Mouse (Mus musculus): ENCODE measurements at regions not wholly inside any gene's neighbourhood (a gene's known extent, or its start where the extent isn't known, plus 50 kb on each side); places are given as distances from the start of the nearest gene placed in this dataset.

- ATAC-seq (ENCODE audit: insufficient read depth): no peak
- no peaks in the 10 kb centered on the region for H3K27me3 ChIP-seq
- H3K9me3 ChIP-seq (replicated peaks): no peaks in the 10 kb centered on the region
- H3K4me2 ChIP-seq: no peak overlapping the region
- H3K36me3 ChIP-seq (replicated peaks): no peaks in the 10 kb centered on the region
- no peak overlapping the region for H3K27ac ChIP-seq (replicated peaks)
- H3K4me1 ChIP-seq (replicated peaks): no peaks in the 10 kb centered on the region
- H3K4me3 ChIP-seq (replicated peaks): no peak overlapping the region
- H3K9ac ChIP-seq: no peak overlapping the region
- WGBS (ENCODE audit: insufficient replicate concordance): 57% methylated on average over 4 of the region's 4 CpGs
These were observed 605.4 kb upstream of the Nr5a2 start for GRCm38 (mm10) chr1:137565573-137566048.

DNA sequence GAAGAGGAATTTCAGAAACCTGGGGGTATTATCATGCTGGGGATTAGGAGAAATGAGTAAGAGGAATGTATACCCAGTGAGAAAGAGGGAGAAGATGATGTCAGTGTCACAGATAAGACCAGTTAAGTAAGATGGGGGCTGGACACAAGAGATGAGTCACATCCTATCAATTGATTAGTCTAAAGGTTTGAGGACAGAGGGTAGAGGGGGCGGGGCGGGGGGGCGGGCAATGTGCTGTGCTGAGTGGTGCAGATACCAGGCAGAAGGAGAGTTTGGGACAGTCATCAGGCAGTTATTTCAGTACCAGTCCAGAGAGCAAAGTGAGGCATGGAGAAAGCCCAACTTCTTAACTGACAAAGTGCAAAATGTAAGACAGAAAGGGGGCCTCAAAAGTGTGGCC lies 601.4 kb upstream of the Nr5a2 start:
- Histone ChIP-seq H3K4me2 (no peak overlapping the region), H3K4me1 (replicated peaks) (no peaks in the 10 kb centered on the region), H3K9ac (no peak overlapping the region), H3K27me3 (no peaks in the 10 kb centered on the region), H3K4me3 (replicated peaks) (no peak overlapping the region), H3K36me3 (replicated peaks) (no peaks in the 10 kb centered on the region), H3K9me3 (replicated peaks) (no peaks in the 10 kb centered on the region), H3K27ac (replicated peaks) (no peak overlapping the region)
- ATAC-seq (ENCODE audit: insufficient read depth): no peak
- 58% methylated on average over 3 of the region's 3 CpGs for WGBS (ENCODE audit: insufficient replicate concordance)

DNA sequence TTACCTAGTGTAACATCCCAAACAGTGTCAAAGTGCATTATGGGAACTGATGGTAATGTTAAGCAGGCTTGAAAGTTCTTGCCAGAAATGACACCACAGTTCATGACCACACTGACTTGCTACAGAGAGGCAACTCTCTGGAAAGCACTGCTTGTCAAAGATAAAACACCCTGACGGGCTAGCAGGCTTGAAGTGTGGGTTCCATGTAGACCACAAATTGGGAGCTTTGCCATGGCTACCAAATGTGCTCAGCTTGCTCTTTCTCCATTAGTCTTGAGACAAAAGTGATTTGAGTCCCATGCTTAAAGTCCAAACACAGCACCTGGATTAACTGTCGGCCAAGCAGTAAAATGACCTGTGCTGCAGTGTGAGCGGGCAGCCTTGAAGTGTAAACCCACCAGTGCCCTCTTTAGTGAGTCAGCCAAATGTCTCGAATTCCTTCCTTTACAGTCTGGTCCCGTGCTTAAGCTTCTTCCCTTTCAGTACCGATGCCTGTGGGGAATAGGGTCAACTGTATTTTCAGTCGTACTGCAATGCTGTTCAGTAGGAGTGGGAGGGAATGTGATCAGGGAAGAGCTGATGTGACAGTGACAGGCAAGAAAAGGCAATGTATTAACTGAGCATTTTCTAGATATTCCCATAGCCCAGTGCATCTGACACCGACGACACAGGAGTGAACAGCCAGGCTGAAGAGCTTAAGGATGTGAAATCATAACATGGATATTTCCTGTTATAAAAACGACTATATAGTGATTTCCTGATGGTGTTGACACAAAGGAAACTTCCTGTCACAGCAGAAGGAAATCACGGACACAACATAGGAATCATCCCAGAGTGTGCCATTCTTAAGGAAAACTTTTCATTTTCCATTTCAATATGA lies 600.4 kb upstream of the Nr5a2 start:
- H3K27me3 ChIP-seq: no peaks in the 10 kb centered on the region
- H3K9me3 ChIP-seq (replicated peaks): no peaks in the 10 kb centered on the region
- H3K36me3 ChIP-seq (replicated peaks): no peaks in the 10 kb centered on the region
- no peak overlapping the region for H3K9ac ChIP-seq
- no peaks in the 10 kb centered on the region for H3K4me1 ChIP-seq (replicated peaks)
- H3K27ac ChIP-seq (replicated peaks): no peak overlapping the region
- no peak overlapping the region for H3K4me3 ChIP-seq (replicated peaks)
- ATAC-seq (ENCODE audit: insufficient read depth): 0 out of 2 replicates have a peak, but pooled peaks have one; percentile 9
- WGBS (ENCODE audit: insufficient replicate concordance): 32% methylated on average over 11 of the region's 11 CpGs
- no peak overlapping the region for H3K4me2 ChIP-seq

GRCm38 (mm10) chr1:137549659-137550058 lies 589.4 kb upstream of the Nr5a2 start:
- Histone ChIP-seq H3K4me3 (replicated peaks) (no peak overlapping the region), H3K4me2 (no peak overlapping the region), H3K9ac (no peak overlapping the region), H3K4me1 (replicated peaks) (no peaks in the 10 kb centered on the region), H3K27ac (replicated peaks) (no peak overlapping the region), H3K27me3 (no peaks in the 10 kb centered on the region), H3K9me3 (replicated peaks) (no peaks in the 10 kb centered on the region), H3K36me3 (replicated peaks) (no peaks in the 10 kb centered on the region)
- WGBS (ENCODE audit: insufficient replicate concordance): 28% methylated on average over 1 of the region's 1 CpGs
- no peak for ATAC-seq (ENCODE audit: insufficient read depth)

- no peak for ATAC-seq (ENCODE audit: insufficient read depth)
- Histone ChIP-seq H3K27me3 (no peaks in the 10 kb centered on the region), H3K27ac (replicated peaks) (no peak overlapping the region), H3K36me3 (replicated peaks) (no peaks in the 10 kb centered on the region), H3K4me3 (replicated peaks) (no peak overlapping the region), H3K4me2 (no peak overlapping the region), H3K9me3 (replicated peaks) (no peaks in the 10 kb centered on the region), H3K4me1 (replicated peaks) (no peaks in the 10 kb centered on the region), H3K9ac (no peak overlapping the region)
These were observed 585.4 kb upstream of the Nr5a2 start for GRCm38 (mm10) chr1:137545666-137546065.

- no peak for ATAC-seq (ENCODE audit: insufficient read depth)
- no peak overlapping the region for H3K4me3 ChIP-seq (replicated peaks)
- no peaks in the 10 kb centered on the region for H3K36me3 ChIP-seq (replicated peaks)
- no peak overlapping the region for H3K9ac ChIP-seq
- H3K4me1 ChIP-seq (replicated peaks): no peaks in the 10 kb centered on the region
- WGBS (ENCODE audit: insufficient replicate concordance): 58% methylated on average over 3 of the region's 3 CpGs
- H3K27ac ChIP-seq (replicated peaks): no peak overlapping the region
- no peaks in the 10 kb centered on the region for H3K9me3 ChIP-seq (replicated peaks)
- H3K4me2 ChIP-seq: no peak overlapping the region
- no peaks in the 10 kb centered on the region for H3K27me3 ChIP-seq
These were observed 583.6 kb upstream of the Nr5a2 start for GRCm38 (mm10) chr1:137543828-137544227.

DNA sequence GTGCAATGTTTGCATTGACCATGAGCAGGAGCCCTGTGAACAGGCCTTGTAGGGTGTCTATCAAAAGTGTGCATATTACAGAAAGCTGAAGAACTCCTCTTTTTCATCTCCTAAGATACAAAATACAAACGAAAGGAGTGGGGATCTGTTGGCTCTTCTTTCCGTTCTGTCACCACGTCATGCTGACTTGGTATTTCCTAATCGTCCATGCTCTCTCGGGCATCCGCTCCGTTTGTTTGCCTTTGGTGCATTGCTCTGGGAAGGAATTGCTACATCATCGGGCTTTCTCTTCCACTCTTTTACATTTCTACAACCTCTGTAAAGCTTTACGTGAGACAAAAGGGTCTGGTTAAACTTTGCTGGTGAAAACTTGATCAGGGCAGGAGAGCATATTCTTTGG lies 581.2 kb upstream of the Nr5a2 start:
- Histone ChIP-seq H3K4me3 (replicated peaks) (no peak overlapping the region), H3K27me3 (no peaks in the 10 kb centered on the region), H3K36me3 (replicated peaks) (no peaks in the 10 kb centered on the region), H3K4me2 (no peak overlapping the region), H3K9me3 (replicated peaks) (no peaks in the 10 kb centered on the region), H3K9ac (no peak overlapping the region), H3K27ac (replicated peaks) (no peak overlapping the region), H3K4me1 (replicated peaks) (no peaks in the 10 kb centered on the region)
- ATAC-seq (ENCODE audit: insufficient read depth): no peak
- WGBS (ENCODE audit: insufficient replicate concordance): 61% methylated on average over 9 of the region's 9 CpGs

DNA sequence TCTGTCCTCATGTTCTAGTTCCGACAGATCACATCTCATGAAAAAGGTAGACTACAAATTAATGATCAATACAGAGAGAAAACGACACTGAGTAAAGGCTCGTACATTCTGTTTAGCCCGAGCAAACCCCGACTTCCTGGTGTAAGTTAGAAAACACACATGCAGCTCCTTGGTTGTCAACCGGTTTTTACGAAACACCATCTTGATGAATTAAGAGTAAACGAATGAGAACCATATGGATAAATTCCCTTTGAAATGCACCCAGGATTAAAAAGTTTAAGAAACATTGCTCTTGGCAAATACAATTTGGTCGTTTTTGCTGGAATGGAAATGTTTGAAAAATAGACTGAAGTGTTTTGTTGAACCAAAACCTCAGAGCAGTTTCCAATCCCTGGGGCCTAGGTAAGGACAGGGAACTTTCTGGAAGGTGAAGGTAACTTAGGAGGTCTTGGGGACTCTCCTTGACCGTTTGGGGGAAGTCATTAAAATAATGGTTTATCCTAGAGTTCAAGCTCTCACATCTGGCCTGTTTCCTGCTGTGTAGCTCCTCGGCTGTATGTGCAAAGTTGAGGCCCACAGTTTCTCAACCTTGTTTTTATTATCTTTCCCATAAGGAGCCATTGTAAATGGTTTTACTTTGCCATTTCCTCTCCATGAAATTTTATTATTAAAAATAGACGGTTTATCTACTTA lies 579.3 kb upstream of the Nr5a2 start:
- H3K4me1 ChIP-seq (replicated peaks): no peaks in the 10 kb centered on the region
- H3K27me3 ChIP-seq: no peaks in the 10 kb centered on the region
- no peak overlapping the region for H3K27ac ChIP-seq (replicated peaks)
- H3K4me2 ChIP-seq: no peak overlapping the region
- WGBS (ENCODE audit: insufficient replicate concordance): 60% methylated on average over 12 of the region's 12 CpGs
- H3K4me3 ChIP-seq (replicated peaks): no peak overlapping the region
- H3K9me3 ChIP-seq (replicated peaks): no peaks in the 10 kb centered on the region
- H3K9ac ChIP-seq: no peak overlapping the region
- ATAC-seq (ENCODE audit: insufficient read depth): no peak
- no peaks in the 10 kb centered on the region for H3K36me3 ChIP-seq (replicated peaks)

DNA sequence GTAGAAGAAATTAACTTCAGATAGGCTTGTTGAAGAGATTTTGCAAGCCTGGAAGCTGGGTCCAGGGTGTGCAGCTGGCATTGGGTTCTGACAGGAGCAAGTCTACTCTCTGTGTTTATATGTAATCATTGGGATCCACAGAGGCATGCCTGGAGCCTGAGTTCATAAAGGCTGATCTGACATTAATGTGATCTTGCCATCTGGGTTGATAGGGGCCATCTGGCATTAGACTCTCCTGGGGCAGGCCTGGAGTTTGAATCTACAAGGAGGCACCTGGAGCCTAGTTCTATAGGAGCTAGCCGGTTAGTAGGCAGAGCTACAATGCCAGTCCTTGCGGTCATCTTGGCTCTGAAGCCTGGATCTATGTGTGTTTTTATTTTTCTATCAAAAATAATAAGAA lies 554.5 kb upstream of the Nr5a2 start:
- no peaks in the 10 kb centered on the region for H3K4me1 ChIP-seq (replicated peaks)
- no peak overlapping the region for H3K4me3 ChIP-seq (replicated peaks)
- H3K4me2 ChIP-seq: no peak overlapping the region
- H3K36me3 ChIP-seq (replicated peaks): no peaks in the 10 kb centered on the region
- no peak for ATAC-seq (ENCODE audit: insufficient read depth)
- no peak overlapping the region for H3K9ac ChIP-seq
- 67% methylated on average over 2 of the region's 2 CpGs for WGBS (ENCODE audit: insufficient replicate concordance)
- H3K27ac ChIP-seq (replicated peaks): no peak overlapping the region
- no peaks in the 10 kb centered on the region for H3K27me3 ChIP-seq
- no peaks in the 10 kb centered on the region for H3K9me3 ChIP-seq (replicated peaks)

- Histone ChIP-seq H3K36me3 (replicated peaks) (no peaks in the 10 kb centered on the region), H3K9ac (no peak overlapping the region), H3K4me1 (replicated peaks) (no peaks in the 10 kb centered on the region), H3K4me2 (no peak overlapping the region), H3K4me3 (replicated peaks) (no peak overlapping the region), H3K27me3 (no peaks in the 10 kb centered on the region), H3K27ac (replicated peaks) (no peak overlapping the region), H3K9me3 (replicated peaks) (no peaks in the 10 kb centered on the region)
- WGBS (ENCODE audit: insufficient replicate concordance): 50% methylated on average over 8 of the region's 8 CpGs
- ATAC-seq (ENCODE audit: insufficient read depth): no peak
These were observed 543.6 kb upstream of the Nr5a2 start for GRCm38 (mm10) chr1:137503704-137504422.

GRCm38 (mm10) chr1:137488226-137488625 lies 528.0 kb upstream of the Nr5a2 start:
- 71% methylated on average over 5 of the region's 5 CpGs for WGBS (ENCODE audit: insufficient replicate concordance)
- H3K9ac ChIP-seq: no peak overlapping the region
- H3K36me3 ChIP-seq (replicated peaks): no peaks in the 10 kb centered on the region
- H3K27me3 ChIP-seq: no peaks in the 10 kb centered on the region
- H3K27ac ChIP-seq (replicated peaks): no peak overlapping the region
- no peaks in the 10 kb centered on the region for H3K4me1 ChIP-seq (replicated peaks)
- no peak for ATAC-seq (ENCODE audit: insufficient read depth)
- no peak overlapping the region for H3K4me3 ChIP-seq (replicated peaks)
- H3K4me2 ChIP-seq: no peak overlapping the region
- H3K9me3 ChIP-seq (replicated peaks): no peaks in the 10 kb centered on the region
